Mouse (Mus musculus) forebrain, embryonic 14.5 days (tissue): ENCODE data around the gene Ccl24. TPM values are rescaled to one million over a fixed set of nuclear protein-coding genes. Genes with fewer than 3 reads are reported as not detected.

Source experiments
- polyA plus RNA-seq: library from polyadenylated mRNA; unstranded; fragments of >200 nt; fragmentation: Nextera tagmentation; extraction: Ambion mirVana; gene quantifications from 2 replicates; pipeline ENCODE4 v1.2.1, GENCODE M21; 2014

The Ccl24 gene
- polyA plus RNA-seq, 1 experiment from 2014 or later: 1.0 TPM

Other genes with a start within 250 kb of the Ccl24 start
- not detected in 2 replicates for gene Fkbp6, start 223.0 kb downstream of the Ccl24 start, polyA plus RNA-seq
- not detected in 2 replicates for gene Trim50, start 219.8 kb downstream of the Ccl24 start, polyA plus RNA-seq
- gene Nsun5, start 203.1 kb downstream of the Ccl24 start, polyA plus RNA-seq: 27.2 and 29.9 TPM in 2 replicates
- gene Pom121, start 178.5 kb downstream of the Ccl24 start, polyA plus RNA-seq: 9.8 and 11.3 TPM in 2 replicates
- gene Hip1, start 27.9 kb downstream of the Ccl24 start, polyA plus RNA-seq: 24.6 and 30.0 TPM in 2 replicates
- not detected in 2 replicates for gene Ccl26, start 9.5 kb downstream of the Ccl24 start, polyA plus RNA-seq
- gene Rhbdd2, start 59.6 kb upstream of the Ccl24 start, polyA plus RNA-seq: 67.2 and 68.6 TPM in 2 replicates
- gene Por, start 97.0 kb upstream of the Ccl24 start, polyA plus RNA-seq: 82.1 and 101 TPM in 2 replicates
- gene Tmem120a, start 171.4 kb upstream of the Ccl24 start, polyA plus RNA-seq: 80.1 and 83.8 TPM in 2 replicates
- 0.52 TPM in 1 of 2 replicates, not detected in the other for gene Styxl1, start 205.3 kb upstream of the Ccl24 start, polyA plus RNA-seq
- 590 and 591 TPM in 2 replicates for gene Mdh2, start 205.4 kb upstream of the Ccl24 start, polyA plus RNA-seq
- 23.6 and 31.1 TPM in 2 replicates for gene Srrm3, start 233.8 kb upstream of the Ccl24 start, polyA plus RNA-seq